Mouse (Mus musculus) brain, adult 2 months (tissue): Measurements from ENCODE around the gene Cdk5rap2.
A peak's percentile ranks its signal among the peaks of the same experiment; 100 is the strongest.

ENCODE experiments used
- DNase-seq: peaks from one replicate; pipeline ENCODE4 v3.0.0; 2011; ENCODE audit warnings: low read depth, low spot score

Cdk5rap2 gene

DNA sequence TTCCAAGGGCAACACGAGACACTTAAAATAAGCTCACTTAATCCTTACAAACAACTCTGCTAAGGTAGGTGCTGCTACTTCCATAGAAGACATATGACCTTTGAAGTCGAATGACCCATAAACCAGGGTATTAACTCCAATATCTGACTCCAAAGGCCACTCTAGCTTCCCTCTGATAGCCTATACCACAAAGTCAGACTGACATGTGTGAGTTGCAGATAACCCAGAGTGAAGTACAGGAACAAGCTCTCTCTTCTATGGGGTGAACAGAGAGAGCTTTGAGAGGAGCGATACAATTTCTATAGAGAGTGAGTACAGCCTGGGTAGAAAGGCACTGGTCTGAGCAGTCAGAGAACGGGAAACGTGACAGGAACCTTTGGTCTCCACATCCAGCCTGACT, 148.9 kb downstream of the Cdk5rap2 start:
- no peak for DNase-seq

DNA sequence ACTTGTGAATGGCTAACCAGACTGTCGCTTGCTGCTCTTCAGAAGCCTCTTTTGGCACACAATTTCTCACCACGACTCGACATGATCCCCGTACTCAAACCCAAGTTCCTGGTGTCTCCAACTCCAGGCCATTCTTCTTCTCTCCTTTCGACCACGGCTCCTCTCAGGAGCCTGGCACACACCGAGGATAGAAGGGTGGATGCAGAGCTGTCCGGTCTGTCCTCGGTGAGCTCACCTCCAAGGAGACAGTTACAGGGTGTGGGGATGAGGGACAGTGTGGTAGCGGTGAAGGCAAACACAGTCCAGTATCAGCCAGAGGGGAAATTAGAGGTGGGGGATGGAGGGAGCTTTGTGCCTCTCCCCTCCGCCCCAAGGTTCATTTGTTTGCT, 149.8 kb downstream of the Cdk5rap2 start:
- no peak for DNase-seq

- peak; percentile 94 for DNase-seq
Measured at GRCm38 (mm10) chr4:70259726-70260418, 150.4 kb downstream of the Cdk5rap2 start.

DNA sequence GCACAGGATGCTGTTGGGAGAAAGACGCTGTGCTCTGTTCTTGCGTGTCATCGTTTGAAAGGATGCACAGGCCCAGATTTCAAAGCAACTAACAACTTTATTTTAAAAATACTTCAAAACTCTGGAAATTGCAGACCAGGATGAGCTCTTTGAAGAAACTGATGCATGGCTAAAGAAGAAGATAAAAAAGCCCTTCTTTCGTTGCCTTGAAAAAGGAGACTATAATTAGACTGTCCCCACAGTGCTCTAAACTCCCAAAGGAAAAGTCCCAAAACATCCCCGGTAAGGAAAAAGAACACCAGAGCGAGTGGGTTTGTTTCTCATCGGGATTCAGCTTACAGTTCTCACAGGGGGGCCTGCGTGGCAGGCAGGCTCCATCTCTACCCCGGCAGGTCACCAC, 151.4 kb downstream of the Cdk5rap2 start:
- peak; percentile 66 for DNase-seq

DNA sequence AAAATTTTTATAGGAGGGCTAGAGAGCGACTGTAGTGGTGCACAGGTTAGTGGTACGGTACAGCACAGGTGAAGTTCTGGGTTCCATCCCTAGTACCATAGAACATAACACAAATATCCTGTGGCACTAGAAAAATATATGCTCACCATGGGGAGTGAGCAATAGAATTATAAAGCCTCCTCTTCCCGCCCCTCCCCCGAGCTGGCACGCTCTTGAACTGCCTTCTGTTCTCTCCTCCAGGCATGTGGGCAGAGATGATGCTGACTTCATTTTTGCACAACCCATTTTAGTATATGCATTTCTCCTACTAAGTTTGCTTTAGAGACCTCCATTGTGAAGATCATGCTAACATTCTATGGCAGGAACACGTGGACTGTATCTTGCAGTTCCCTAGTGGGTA, 152.0 kb downstream of the Cdk5rap2 start:
- DNase-seq: peak; percentile 90

DNA sequence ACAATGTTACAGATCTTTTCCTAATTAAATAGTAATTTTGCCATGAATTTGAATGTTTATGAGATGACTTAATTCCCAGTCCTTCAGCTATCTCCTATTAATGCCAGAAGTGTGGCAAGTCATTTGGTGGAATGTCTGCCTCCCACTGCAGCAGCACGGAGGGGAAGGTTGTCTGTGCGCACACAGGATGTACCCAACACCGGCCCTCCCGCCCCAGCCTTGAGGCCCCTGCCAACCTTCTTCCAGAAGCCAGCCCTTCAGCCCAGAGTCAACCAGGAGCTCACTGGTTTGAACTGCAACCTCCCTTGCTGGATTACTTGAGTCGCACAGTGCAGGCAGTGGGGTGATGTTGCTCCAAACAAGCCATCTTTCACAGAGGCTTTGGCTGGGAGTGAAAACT, 158.5 kb downstream of the Cdk5rap2 start:
- no peak for DNase-seq

DNA sequence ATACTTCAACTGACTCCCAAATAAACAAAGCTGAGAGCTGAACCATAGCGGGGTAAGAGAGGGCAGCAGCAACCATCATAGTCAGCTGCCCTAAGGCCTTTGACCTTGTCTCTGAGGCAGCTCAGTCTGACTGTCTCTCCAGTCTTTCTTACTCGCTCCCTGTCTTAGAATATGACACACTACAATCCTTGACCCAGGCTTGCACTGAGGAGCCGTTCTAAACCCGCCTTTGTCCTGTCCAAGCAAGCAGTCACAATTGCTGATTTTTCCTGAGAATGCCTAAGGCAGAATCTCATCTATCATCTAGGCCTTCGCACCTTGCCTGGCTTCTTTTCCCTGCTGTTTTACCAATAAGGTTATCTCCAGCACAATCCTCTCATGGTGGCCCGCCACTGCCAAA, 164.5 kb downstream of the Cdk5rap2 start:
- DNase-seq: no peak

DNA sequence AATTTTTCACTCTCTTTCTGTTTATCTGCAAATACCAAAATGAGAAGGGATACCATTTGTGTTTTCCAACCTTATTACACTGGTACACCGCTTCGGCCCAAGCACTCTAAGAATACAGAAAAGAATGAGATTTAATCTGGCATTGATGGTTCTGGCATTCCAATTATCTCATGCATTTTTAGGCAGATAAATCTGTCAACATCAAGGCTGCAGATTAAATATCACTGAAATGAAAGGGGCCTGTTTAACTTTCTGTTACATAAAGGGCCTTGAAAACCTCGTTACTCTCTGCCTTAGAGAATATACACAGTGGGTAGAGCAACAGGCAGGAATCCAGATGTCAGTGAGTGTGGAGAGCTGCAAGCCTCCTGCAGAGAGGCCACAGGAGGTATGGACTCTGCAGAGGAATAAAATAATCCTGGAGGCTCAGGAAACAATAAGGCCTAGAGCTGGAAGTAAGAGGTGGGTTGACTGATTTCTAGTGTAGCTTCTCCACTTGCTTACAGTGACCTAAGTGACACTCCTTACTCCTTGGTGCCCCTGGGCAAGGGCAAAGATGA, 166.6 kb downstream of the Cdk5rap2 start:
- no peak for DNase-seq

- no peak for DNase-seq
Measured at GRCm38 (mm10) chr4:70239731-70240130, 170.5 kb downstream of the Cdk5rap2 start.

GRCm38 (mm10) chr4:70238862-70239261, 171.4 kb downstream of the Cdk5rap2 start:
- DNase-seq: no peak

DNA sequence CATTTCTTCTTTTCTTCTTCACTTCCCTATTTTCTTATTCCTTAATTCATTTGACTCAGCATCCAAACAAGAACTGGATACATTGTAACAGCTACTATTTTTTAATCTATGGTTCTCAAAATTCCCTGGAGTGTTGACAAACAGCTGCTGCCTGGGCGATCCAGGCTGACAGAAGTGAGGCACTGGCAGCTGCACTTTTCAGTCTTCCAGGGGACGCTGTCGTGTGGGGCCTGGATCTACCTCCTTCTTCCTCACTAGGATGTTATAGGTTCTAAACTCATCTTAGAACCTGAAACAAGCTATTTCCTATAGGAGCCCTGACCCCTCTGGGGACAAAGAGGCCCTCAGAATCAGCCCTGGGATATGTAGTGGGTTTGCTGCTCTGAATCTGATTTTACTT, 177.9 kb downstream of the Cdk5rap2 start:
- no peak for DNase-seq

GRCm38 (mm10) chr4:70229874-70230273, 180.4 kb downstream of the Cdk5rap2 start:
- DNase-seq: peak; percentile 85

DNA sequence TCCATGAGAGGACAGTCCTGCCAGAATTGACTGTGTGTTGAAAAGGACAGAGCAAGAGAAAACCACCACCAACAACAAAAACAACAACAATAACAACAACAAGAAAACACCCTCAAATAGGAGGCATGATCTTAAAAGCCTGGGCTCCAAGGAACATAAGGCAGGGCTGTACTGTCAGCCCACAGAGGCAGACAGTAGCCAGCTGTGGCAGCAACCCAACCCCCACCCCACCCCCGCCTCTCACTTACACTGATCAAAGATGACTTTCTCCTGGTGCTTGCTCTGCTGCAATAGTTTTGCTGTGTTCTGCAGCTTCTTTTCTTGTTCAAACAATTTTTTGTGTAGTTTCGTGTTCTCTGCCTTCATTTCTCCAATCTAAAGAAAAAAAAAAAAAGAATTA, 181.9 kb downstream of the Cdk5rap2 start:
- peak; percentile 52 for DNase-seq

DNA sequence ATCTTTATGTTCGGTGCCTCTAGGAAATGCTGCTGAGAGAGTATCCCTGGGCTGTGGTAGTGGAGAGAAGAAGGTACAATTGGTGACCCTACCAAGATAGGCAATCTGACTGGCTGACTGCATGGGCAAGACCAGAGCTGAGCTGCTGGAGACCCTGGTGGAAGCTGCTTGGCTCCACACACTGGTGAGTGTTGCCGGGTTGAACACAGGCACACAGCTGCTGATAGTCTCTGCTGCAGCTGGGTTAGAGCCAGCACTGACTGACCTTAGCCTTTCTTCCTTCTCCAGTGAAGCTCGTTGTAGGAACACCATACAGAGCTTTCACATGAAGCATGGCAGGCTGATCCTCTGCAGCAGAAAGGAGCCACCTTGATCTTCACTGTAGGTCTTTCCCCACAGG, 182.6 kb downstream of the Cdk5rap2 start:
- DNase-seq: peak; percentile 23

- DNase-seq: no peak
Measured at GRCm38 (mm10) chr4:70224503-70224902, 185.7 kb downstream of the Cdk5rap2 start.

DNA sequence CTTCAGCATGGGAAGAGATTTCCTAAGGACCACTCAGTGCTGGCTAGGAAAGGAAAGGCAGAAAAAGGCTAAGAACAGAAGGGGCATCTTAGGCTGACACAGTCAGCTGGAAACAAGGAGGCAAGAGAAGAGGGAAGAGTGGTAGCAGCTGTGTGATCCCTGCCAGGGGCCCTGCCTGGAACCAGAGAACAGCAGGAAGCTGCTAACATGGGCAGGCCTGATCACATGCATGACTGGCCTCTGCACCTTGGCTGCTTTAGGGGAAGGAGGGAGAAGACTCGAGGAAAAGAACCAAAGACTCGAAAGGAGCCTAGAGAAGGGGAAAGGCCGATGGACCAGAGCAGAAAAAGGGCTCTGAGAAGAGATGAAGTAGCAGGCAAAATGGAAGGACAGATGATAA, 188.4 kb downstream of the Cdk5rap2 start:
- no peak for DNase-seq

GRCm38 (mm10) chr4:70221370-70221769, 188.9 kb downstream of the Cdk5rap2 start:
- DNase-seq: no peak

DNA sequence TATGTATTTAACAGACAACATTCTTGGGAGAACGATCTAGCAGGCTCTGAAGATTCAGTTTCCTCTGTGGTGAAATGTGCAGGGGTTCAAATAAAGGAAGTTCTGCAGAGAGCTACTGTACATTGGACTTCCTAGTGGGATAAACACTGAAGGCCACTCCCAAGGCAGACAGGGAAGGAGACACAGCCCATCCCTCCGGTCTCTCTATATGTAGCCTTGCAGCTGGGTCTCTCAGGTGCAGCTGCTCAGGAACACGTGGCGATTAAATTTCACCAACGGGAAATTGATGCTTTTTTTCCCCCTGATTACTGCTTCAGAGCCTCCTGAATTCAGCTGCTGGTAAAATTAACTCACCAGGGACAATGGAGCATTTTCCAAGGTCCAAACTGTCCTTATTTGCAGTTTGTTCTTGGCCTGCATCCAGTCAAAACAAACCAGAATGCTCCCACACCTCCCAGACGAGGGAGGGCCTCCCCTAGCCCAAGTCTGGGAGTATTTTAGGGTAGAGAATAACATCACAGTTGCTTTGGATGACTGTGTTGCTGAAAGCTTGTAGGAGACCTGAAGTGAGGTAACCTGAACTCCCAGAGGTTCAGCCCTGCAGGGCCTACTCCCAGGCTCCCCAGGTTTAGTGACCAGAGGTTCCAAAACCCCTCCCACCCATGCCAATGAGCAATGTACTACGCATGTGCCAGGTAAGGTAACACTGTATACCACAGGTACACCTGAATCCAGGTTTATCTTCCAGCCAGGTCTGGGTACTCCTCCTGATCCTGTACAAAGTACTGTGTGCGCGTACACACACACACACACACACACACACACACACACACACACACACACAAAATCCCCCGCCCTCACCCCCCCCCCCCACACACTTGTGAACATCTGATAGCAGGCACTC, 189.7 kb downstream of the Cdk5rap2 start:
- DNase-seq: peak; percentile 83

GRCm38 (mm10) chr4:70219776-70220175, 190.5 kb downstream of the Cdk5rap2 start:
- peak; percentile 66 for DNase-seq

DNA sequence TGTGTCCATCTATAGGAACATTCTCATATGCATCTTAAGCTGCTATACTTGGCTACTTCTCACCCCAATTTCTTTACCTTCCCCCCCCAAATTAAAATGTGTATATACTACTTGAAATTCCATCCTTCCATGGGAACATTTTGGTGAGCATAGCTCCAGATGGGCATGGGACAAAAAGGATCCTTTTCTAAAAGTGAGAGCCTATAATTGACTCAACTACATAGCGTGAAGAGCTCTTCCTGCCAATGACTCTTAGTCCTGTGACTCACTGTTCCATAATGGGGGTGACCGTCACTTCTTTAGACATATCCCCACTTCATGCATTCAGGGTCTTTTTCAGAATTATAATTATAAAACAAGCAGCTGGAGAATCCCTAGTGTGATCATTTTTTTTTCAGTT, 224.3 kb downstream of the Cdk5rap2 start:
- DNase-seq: peak; percentile 87
